14 mouse cellular contexts compared by ENCODE assay signal in genomic region chr11:49765377-49766136, GRCm38 (mm10). TPM values are rescaled to one million over a fixed set of nuclear protein-coding genes. Genes with fewer than 3 reads are reported as not detected.
A peak's percentile ranks its signal among the peaks of the same experiment; 100 is the strongest.
DNase-seq lines count a peak whose midpoint lies in the region; ATAC-seq and TF ChIP-seq lines count a peak whose summit lies in the region.
"Had no signal": no experiment of that assay in that cellular context is flagged by ENCODE, and none has a peak within 500 bp of the region (broad histone marks: within the 10 kb centered on the region; RNA-seq: fewer than 3 reads in every experiment).

No protein-coding gene starts in this region.

- H3K4me3 ChIP-seq in embryonic facial prominence, embryonic 14.5 days (ENCODE audit: low read depth, low read length) = no peak overlapping the region
- no peak overlapping the region for H3K4me3 ChIP-seq in liver, embryonic 11.5 days (ENCODE audit: low read depth, low read length)
- no peak overlapping the region for H3K4me3 ChIP-seq in left cerebral cortex, adult 2 months
- H3K4me3 ChIP-seq: embryonic facial prominence, embryonic 15.5 days; forebrain, embryonic 12.5 days; kidney, embryonic 15.5 days; lung, embryonic 15.5 days; neural tube, embryonic 13.5 days had no signal

- no peaks in the 10 kb centered on the region for H3K9me3 ChIP-seq in embryonic facial prominence, embryonic 14.5 days (ENCODE audit: control insufficient read depth, low read length)
- H3K9me3 ChIP-seq in liver, embryonic 11.5 days (ENCODE audit: control insufficient read depth, low read length) = no peaks in the 10 kb centered on the region
- H3K9me3 ChIP-seq: embryonic facial prominence, embryonic 15.5 days; forebrain, embryonic 12.5 days; kidney, embryonic 15.5 days; lung, embryonic 15.5 days; neural tube, embryonic 13.5 days had no signal

- peak overlapping the region; percentile 81 for H3K27ac ChIP-seq in embryonic facial prominence, embryonic 14.5 days (replicated peaks; ENCODE audit: low read depth, low read length)
- peak overlapping the region; percentile 66 for H3K27ac ChIP-seq in liver, embryonic 11.5 days (ENCODE audit: low read depth, low read length)
- H3K27ac ChIP-seq in left cerebral cortex, adult 2 months = no peak overlapping the region
- H3K27ac ChIP-seq: neural tube, embryonic 13.5 days had no signal

- H3K4me2 ChIP-seq in embryonic facial prominence, embryonic 14.5 days (ENCODE audit: low read depth, low read length) = no peak overlapping the region
- H3K4me2 ChIP-seq in liver, embryonic 11.5 days = peak overlapping the region; percentile 39
- H3K4me2 ChIP-seq: forebrain, embryonic 12.5 days; neural tube, embryonic 13.5 days had no signal

- intact Hi-C loops in left cerebral cortex, adult 2 months (cut with DNase I) = no loop called here

- DNase-seq in thymus, postnatal 14 days = peak; percentile 6
- no peak for DNase-seq in thymus, postnatal 36 days
- no peak for DNase-seq in embryonic facial prominence, embryonic 14.5 days (ENCODE audit: low spot score)
- DNase-seq in liver, embryonic 11.5 days (ENCODE audit: low spot score) = no peak
- DNase-seq in kidney, adult 9 months = no peak
- no peak for DNase-seq in cerebellum, postnatal 25 days
- DNase-seq in left cerebral cortex, adult 2 months (ENCODE audit: extremely low spot score in 1 of 2, low spot score in 2 of 2) = no peak
- DNase-seq: adrenal gland, postnatal 25 days had no signal

- ATAC-seq in embryonic facial prominence, embryonic 14.5 days (ENCODE audit: low read depth) = no peak
- peak; percentile 98 for ATAC-seq in liver, embryonic 11.5 days (replicated peaks; ENCODE audit: low FRiP score)
- ATAC-seq: activated CD4-positive, CD25-positive, alpha-beta regulatory T cell, adult 4 months had no signal

- H3K27me3 ChIP-seq in embryonic facial prominence, embryonic 14.5 days (replicated peaks; ENCODE audit: control insufficient read depth, insufficient read depth, low read length) = no peaks in the 10 kb centered on the region
- no peaks in the 10 kb centered on the region for H3K27me3 ChIP-seq in liver, embryonic 11.5 days (replicated peaks; ENCODE audit: control insufficient read depth, insufficient read depth, low read length)
- H3K27me3 ChIP-seq: embryonic facial prominence, embryonic 15.5 days; forebrain, embryonic 12.5 days; kidney, embryonic 15.5 days; lung, embryonic 15.5 days; neural tube, embryonic 13.5 days had no signal

- no peaks in the 10 kb centered on the region for H3K36me3 ChIP-seq in embryonic facial prominence, embryonic 14.5 days (ENCODE audit: control insufficient read depth, insufficient read depth, low read length)
- no peaks in the 10 kb centered on the region for H3K36me3 ChIP-seq in liver, embryonic 11.5 days (ENCODE audit: control insufficient read depth, insufficient read depth, low read length)
- H3K36me3 ChIP-seq: embryonic facial prominence, embryonic 15.5 days; forebrain, embryonic 12.5 days; kidney, embryonic 15.5 days; lung, embryonic 15.5 days; neural tube, embryonic 13.5 days had no signal

- 76% methylated on average over 3 of the region's 3 CpGs for WGBS in embryonic facial prominence, embryonic 14.5 days
- 32% methylated on average over 3 of the region's 3 CpGs for WGBS in liver, embryonic 11.5 days

- no peak for TF ChIP-seq CTCF in left cerebral cortex, adult 2 months (IDR thresholded peaks at IDR 0.05)

- peaks cover 30% of the 10 kb centered on the region for H3K4me1 ChIP-seq in embryonic facial prominence, embryonic 14.5 days (ENCODE audit: control insufficient read depth, insufficient read depth, low read length)
- peaks cover 18% of the 10 kb centered on the region for H3K4me1 ChIP-seq in liver, embryonic 11.5 days (replicated peaks; ENCODE audit: control insufficient read depth, insufficient read depth, low read length)

- no peak overlapping the region for H3K9ac ChIP-seq in embryonic facial prominence, embryonic 14.5 days (ENCODE audit: low read depth, low read length)
- H3K9ac ChIP-seq in liver, embryonic 11.5 days (ENCODE audit: low read depth, low read length) = no peak overlapping the region; the same call in 1 of the 2 replicates
- H3K9ac ChIP-seq: embryonic facial prominence, embryonic 15.5 days; forebrain, embryonic 12.5 days; kidney, embryonic 15.5 days; lung, embryonic 15.5 days; neural tube, embryonic 13.5 days had no signal

RNA-seq across cellular contexts. Expression of gene Gfpt2, which starts 28.4 kb away (rescaled TPM):
- polyA plus RNA-seq in embryonic facial prominence, embryonic 14.5 days (2014; fragmentation: Nextera tagmentation; extraction: Ambion mirVana) = 22.5 and 26.9 TPM in 2 replicates
- polyA plus RNA-seq in liver, embryonic 11.5 days (2014; fragmentation: Nextera tagmentation; extraction: Ambion mirVana) = 6.2 and 6.5 TPM in 2 replicates
- total RNA-seq in left cerebral cortex, adult 2 months (2021) = 10 to 100 TPM in 1 of 2 experiments, 1 to 10 TPM in 1; 6.2 to 11.4 TPM

RNA-seq across cellular contexts. Expression of gene Cnot6, which starts 53.0 kb away (rescaled TPM):
- polyA plus RNA-seq in embryonic facial prominence, embryonic 14.5 days (2014; fragmentation: Nextera tagmentation; extraction: Ambion mirVana) = 56.4 and 60.1 TPM in 2 replicates
- polyA plus RNA-seq in liver, embryonic 11.5 days (2014; fragmentation: Nextera tagmentation; extraction: Ambion mirVana) = 34.8 and 35.9 TPM in 2 replicates
- 10 to 100 TPM; 48.7 to 50.8 TPM for total RNA-seq in left cerebral cortex, adult 2 months (2021)
